ENCODE assay signal across 11 mouse cellular contexts in genomic region chr10:24634288-24634687, GRCm38 (mm10). TPM values are rescaled to one million over a fixed set of nuclear protein-coding genes. Genes with fewer than 3 reads are reported as not detected.
DNase-seq lines count a peak whose midpoint lies in the region; ATAC-seq and TF ChIP-seq lines count a peak whose summit lies in the region.
"Had no signal": no experiment of that assay in that cellular context is flagged by ENCODE, and none has a peak within 500 bp of the region (broad histone marks: within the 10 kb centered on the region; RNA-seq: fewer than 3 reads in every experiment).

No protein-coding gene starts in this region.

- DNase-seq in liver, postnatal 0 days: no peak
- peak; percentile 60 for DNase-seq in kidney, postnatal 14 days
- no peak for DNase-seq in urinary bladder, postnatal 25 days (ENCODE audit: low spot score)
- no peak for DNase-seq in thymus, postnatal 25 days
- no peak for DNase-seq in forebrain, postnatal 0 days

- no peak for TF ChIP-seq CTCF in liver, postnatal 0 days (IDR thresholded peaks at IDR 0.05; ENCODE audit: low read depth)
- TF ChIP-seq CTCF in forebrain, postnatal 0 days (IDR thresholded peaks at IDR 0.05; ENCODE audit: low read depth): no peak

- H3K4me2 ChIP-seq in liver, postnatal 0 days (ENCODE audit: low read depth, low read length): no peak overlapping the region
- no peak overlapping the region for H3K4me2 ChIP-seq in liver, embryonic 12.5 days
- no peak overlapping the region for H3K4me2 ChIP-seq in heart, embryonic 15.5 days
- H3K4me2 ChIP-seq in stomach, embryonic 15.5 days: no peak overlapping the region
- H3K4me2 ChIP-seq in forebrain, postnatal 0 days (ENCODE audit: low read depth): no peak overlapping the region
- H3K4me2 ChIP-seq: embryonic facial prominence, embryonic 15.5 days; liver, embryonic 15.5 days had no signal

- H3K36me3 ChIP-seq in liver, postnatal 0 days (replicated peaks; ENCODE audit: insufficient read depth, low read length): no peaks in the 10 kb centered on the region
- H3K36me3 ChIP-seq in liver, embryonic 12.5 days: no peaks in the 10 kb centered on the region
- no peaks in the 10 kb centered on the region for H3K36me3 ChIP-seq in heart, embryonic 15.5 days
- no peaks in the 10 kb centered on the region for H3K36me3 ChIP-seq in stomach, embryonic 15.5 days
- H3K36me3 ChIP-seq in forebrain, postnatal 0 days (ENCODE audit: insufficient read depth): no peaks in the 10 kb centered on the region
- H3K36me3 ChIP-seq: embryonic facial prominence, embryonic 15.5 days; G1E; liver, embryonic 15.5 days had no signal

- peaks cover 27% of the 10 kb centered on the region for H3K4me1 ChIP-seq in liver, postnatal 0 days (ENCODE audit: insufficient read depth)
- peaks cover 39% of the 10 kb centered on the region for H3K4me1 ChIP-seq in liver, embryonic 12.5 days
- H3K4me1 ChIP-seq in heart, embryonic 15.5 days (replicated peaks): peaks cover 25% of the 10 kb centered on the region
- peaks cover 15% of the 10 kb centered on the region; the same call in 1 of the 2 replicates for H3K4me1 ChIP-seq in stomach, embryonic 15.5 days
- H3K4me1 ChIP-seq in forebrain, postnatal 0 days (ENCODE audit: insufficient read depth): no peaks in the 10 kb centered on the region

- H3K27ac ChIP-seq in liver, postnatal 0 days (ENCODE audit: low read depth): peak overlapping the region; percentile 17; the same call in 1 of the 2 replicates
- no peak overlapping the region for H3K27ac ChIP-seq in liver, embryonic 12.5 days
- H3K27ac ChIP-seq in heart, embryonic 15.5 days: peak overlapping the region; percentile 40
- H3K27ac ChIP-seq in stomach, embryonic 15.5 days: peak overlapping the region; percentile 59
- H3K27ac ChIP-seq in forebrain, postnatal 0 days (ENCODE audit: low read depth, low read length): no peak overlapping the region
- H3K27ac ChIP-seq: embryonic facial prominence, embryonic 15.5 days; liver, embryonic 15.5 days had no signal

- TF ChIP-seq EP300 in liver, postnatal 0 days (IDR thresholded peaks at IDR 0.05; ENCODE audit: low read depth): peak; percentile 45

- no peaks in the 10 kb centered on the region for H3K27me3 ChIP-seq in liver, postnatal 0 days (ENCODE audit: insufficient read depth, low read length)
- H3K27me3 ChIP-seq in liver, embryonic 12.5 days (replicated peaks): no peaks in the 10 kb centered on the region
- H3K27me3 ChIP-seq in heart, embryonic 15.5 days: no peaks in the 10 kb centered on the region
- no peaks in the 10 kb centered on the region for H3K27me3 ChIP-seq in stomach, embryonic 15.5 days (replicated peaks)
- no peaks in the 10 kb centered on the region for H3K27me3 ChIP-seq in forebrain, postnatal 0 days (ENCODE audit: insufficient read depth, low read length)
- H3K27me3 ChIP-seq: embryonic facial prominence, embryonic 15.5 days; liver, embryonic 15.5 days had no signal

- H3K4me3 ChIP-seq in liver, postnatal 0 days (ENCODE audit: low read depth, low read length): no peak overlapping the region
- H3K4me3 ChIP-seq in liver, embryonic 12.5 days: no peak overlapping the region
- H3K4me3 ChIP-seq in heart, embryonic 15.5 days: no peak overlapping the region
- no peak overlapping the region for H3K4me3 ChIP-seq in stomach, embryonic 15.5 days (replicated peaks)
- H3K4me3 ChIP-seq in forebrain, postnatal 0 days (ENCODE audit: low read depth, low read length): no peak overlapping the region
- H3K4me3 ChIP-seq: embryonic facial prominence, embryonic 15.5 days; liver, embryonic 15.5 days had no signal

- no peak overlapping the region for H3K9ac ChIP-seq in liver, postnatal 0 days (replicated peaks)
- H3K9ac ChIP-seq in liver, embryonic 12.5 days: no peak overlapping the region
- no peak overlapping the region for H3K9ac ChIP-seq in heart, embryonic 15.5 days
- H3K9ac ChIP-seq in stomach, embryonic 15.5 days: no peak overlapping the region
- no peak overlapping the region for H3K9ac ChIP-seq in forebrain, postnatal 0 days
- H3K9ac ChIP-seq: embryonic facial prominence, embryonic 15.5 days; liver, embryonic 15.5 days had no signal

- no peaks in the 10 kb centered on the region for H3K9me3 ChIP-seq in liver, postnatal 0 days (ENCODE audit: low read length)
- no peaks in the 10 kb centered on the region for H3K9me3 ChIP-seq in liver, embryonic 12.5 days (replicated peaks)
- H3K9me3 ChIP-seq in heart, embryonic 15.5 days (replicated peaks): no peaks in the 10 kb centered on the region
- H3K9me3 ChIP-seq in stomach, embryonic 15.5 days: no peaks in the 10 kb centered on the region
- no peaks in the 10 kb centered on the region for H3K9me3 ChIP-seq in forebrain, postnatal 0 days (ENCODE audit: low read length)
- H3K9me3 ChIP-seq: embryonic facial prominence, embryonic 15.5 days; G1E; liver, embryonic 15.5 days had no signal

- ATAC-seq in liver, postnatal 0 days: peak; percentile 64
- no peak for ATAC-seq in liver, embryonic 12.5 days
- no peak for ATAC-seq in heart, embryonic 15.5 days (replicated peaks; ENCODE audit: insufficient number of reproducible peaks, insufficient read depth, low FRiP score, low read depth)
- ATAC-seq in stomach, embryonic 15.5 days (ENCODE audit: insufficient read depth, low FRiP score, low read depth): no peak
- ATAC-seq in forebrain, postnatal 0 days: no peak

- 55% methylated on average over 9 of the region's 9 CpGs for WGBS in liver, postnatal 0 days (ENCODE audit: insufficient replicate concordance)
- WGBS in liver, embryonic 12.5 days (ENCODE audit: insufficient replicate concordance): 61% methylated on average over 9 of the region's 9 CpGs
- 51% methylated on average over 9 of the region's 9 CpGs for WGBS in heart, embryonic 15.5 days
- 49% methylated on average over 9 of the region's 9 CpGs for WGBS in stomach, embryonic 15.5 days
- 80% methylated on average over 9 of the region's 9 CpGs for WGBS in forebrain, postnatal 0 days

RNA-seq across cellular contexts. Expression of gene Ccn2, which starts 39.0 kb away (rescaled TPM):
- polyA plus RNA-seq in liver, postnatal 0 days (2015; fragmentation: Nextera tagmentation; extraction: Ambion mirVana): 0.58 and 1.3 TPM in 2 replicates
- 1.4 and 2.3 TPM in 2 replicates for polyA plus RNA-seq in liver, embryonic 12.5 days (2016; fragmentation: Nextera tagmentation; extraction: Ambion mirVana)
- polyA plus RNA-seq in heart, embryonic 15.5 days (2015; fragmentation: Nextera tagmentation; extraction: Ambion mirVana): 29.4 and 40.2 TPM in 2 replicates
- 11.4 and 15.6 TPM in 2 replicates for polyA plus RNA-seq in stomach, embryonic 15.5 days (2015; fragmentation: Nextera tagmentation; extraction: Ambion mirVana)
- total RNA-seq in forebrain, postnatal 0 days (2014; rRNA removed): 13.7 and 18.6 TPM in 2 replicates
- 2.9 and 4.4 TPM in 2 replicates for polyA plus RNA-seq in forebrain, postnatal 0 days (2015; fragmentation: Nextera tagmentation; extraction: Ambion mirVana)
- polyA plus RNA-seq: G1E had no signal

Comparison
In these comparisons a context has a peak if more than half of its experiments do, and no peak if none do; other contexts are left out.
1. H3K27ac ChIP-seq: peak in liver, postnatal 0 days (single experiment), heart, embryonic 15.5 days (single experiment) and stomach, embryonic 15.5 days (single experiment); none in liver, embryonic 12.5 days (single experiment) and forebrain, postnatal 0 days (single experiment).